Mouse (Mus musculus) neutrophil, adult 5-6 weeks (primary cell): ENCODE results near the gene Nap1l2. TPM values are rescaled to one million over a fixed set of nuclear protein-coding genes. Genes with fewer than 3 reads are reported as not detected.
A peak's percentile ranks its signal among the peaks of the same experiment; 100 is the strongest.

Source experiments
- ATAC-seq: fragments of 151-379, 151-347 bp; 2 replicates; pipeline ENCODE4 v1.8.0; 2017; ENCODE audit warnings: mild to moderate bottlenecking, moderate TSS enrichment; ENCODE audit not compliant: insufficient number of reproducible peaks, poor library complexity, low FRiP score, severe bottlenecking; ENCODE audit errors: extremely low read depth
- total RNA-seq: library from RNA; stranded (forward); fragments of 200-1000 nt; gene quantifications from 2 replicates; pipeline ENCODE4 v1.2.3, GENCODE M21; 2017

Nap1l2 gene
- total RNA-seq: 0.37 and 0.47 TPM in 2 replicates

DNA sequence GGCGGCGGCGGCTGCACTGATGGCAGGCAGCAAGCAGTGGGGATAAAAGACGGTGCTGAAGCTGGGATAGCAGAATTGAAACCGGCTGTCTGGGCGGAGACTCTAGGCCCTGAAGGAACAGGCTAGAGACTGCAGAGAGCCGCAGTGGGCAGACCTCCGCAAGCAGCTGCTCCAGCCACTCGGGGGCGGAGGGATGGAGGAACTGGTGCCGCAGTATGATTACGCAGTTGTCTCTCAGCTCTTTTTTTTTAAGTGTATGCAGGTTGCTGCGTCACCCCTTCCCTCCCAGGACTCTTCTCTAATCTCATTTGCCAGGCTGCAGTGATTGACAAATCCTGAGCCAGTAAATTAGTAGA lies at the start of gene Nap1l2:
Gene Nap1l2, minus strand, starts transcription at position 210 of the 356 bp plus-strand sequence.
- no peak for ATAC-seq

- ATAC-seq: no peak
These were observed 28.8 kb upstream of the Nap1l2 start for GRCm38 (mm10) chrX:103215251-103215650.

DNA sequence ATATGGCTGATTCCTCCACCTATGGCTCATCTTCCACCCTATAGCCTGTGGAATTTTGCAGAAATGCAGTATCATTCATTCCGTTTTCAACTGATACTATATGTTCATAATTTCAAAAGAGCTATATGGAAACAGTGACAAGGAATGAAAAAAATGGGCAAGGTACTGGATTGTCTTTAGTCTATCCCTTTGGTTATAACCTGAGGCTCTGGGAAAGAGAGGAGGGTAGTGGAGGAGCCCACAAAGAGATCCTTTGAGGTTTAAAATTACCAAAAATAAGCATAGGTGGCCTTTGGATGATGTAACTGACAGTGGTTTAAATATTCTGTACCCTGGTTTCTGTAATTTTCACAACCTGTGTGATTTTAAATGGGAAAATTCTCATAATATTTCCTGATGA lies 389 bp upstream of the Nap1l2 start:
- ATAC-seq: no peak

DNA sequence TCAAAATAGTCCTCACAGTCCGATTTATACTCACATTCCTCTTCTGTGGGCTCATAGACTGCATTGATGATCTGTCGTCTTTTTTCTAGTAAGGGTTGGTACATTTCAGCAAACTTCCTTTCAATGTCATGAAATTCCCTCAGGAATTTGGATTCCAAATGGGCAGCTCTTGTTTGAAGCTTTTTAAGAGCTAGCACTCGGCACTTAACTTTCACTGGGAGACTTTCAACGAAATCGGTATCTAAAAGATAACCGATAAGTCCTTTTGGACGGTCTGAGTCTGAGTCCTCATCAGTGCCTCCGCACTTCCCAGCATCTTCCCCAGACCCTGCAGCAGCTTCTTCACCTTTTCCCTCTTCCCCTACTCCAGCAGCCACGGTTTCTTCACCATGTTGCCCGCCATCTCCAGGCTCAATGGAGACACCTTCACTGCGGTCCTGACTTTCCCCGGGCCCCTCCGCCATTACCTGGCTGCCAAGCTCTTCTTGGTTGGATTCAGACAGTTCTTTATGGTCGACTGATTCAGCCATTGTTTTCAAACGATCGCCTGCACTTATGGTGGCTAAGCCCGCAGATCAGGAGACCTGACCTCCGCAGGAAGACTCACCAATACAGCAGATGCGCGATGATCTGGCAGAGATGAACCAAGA lies 534 bp downstream of the Nap1l2 start:
- no peak for ATAC-seq

DNA sequence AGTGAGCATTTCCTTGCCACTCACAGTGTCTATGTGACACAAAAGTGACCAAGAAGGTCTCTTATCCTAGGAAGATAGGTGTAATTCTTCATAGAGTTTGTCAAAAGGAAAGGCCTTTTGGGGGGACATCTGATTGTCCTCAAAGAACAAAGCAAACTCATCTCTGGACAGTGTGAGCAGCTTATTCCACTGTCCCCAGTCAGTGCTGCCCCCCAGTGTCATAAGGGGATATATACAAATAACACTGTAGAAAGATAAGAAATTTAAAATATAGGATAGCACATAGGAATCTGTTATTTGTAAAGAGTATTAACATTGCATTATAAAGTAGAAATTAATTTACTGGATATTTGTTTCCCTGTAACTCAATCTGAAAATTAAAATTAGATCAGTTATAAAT lies 2.9 kb downstream of the Nap1l2 start:
- no peak for ATAC-seq

DNA sequence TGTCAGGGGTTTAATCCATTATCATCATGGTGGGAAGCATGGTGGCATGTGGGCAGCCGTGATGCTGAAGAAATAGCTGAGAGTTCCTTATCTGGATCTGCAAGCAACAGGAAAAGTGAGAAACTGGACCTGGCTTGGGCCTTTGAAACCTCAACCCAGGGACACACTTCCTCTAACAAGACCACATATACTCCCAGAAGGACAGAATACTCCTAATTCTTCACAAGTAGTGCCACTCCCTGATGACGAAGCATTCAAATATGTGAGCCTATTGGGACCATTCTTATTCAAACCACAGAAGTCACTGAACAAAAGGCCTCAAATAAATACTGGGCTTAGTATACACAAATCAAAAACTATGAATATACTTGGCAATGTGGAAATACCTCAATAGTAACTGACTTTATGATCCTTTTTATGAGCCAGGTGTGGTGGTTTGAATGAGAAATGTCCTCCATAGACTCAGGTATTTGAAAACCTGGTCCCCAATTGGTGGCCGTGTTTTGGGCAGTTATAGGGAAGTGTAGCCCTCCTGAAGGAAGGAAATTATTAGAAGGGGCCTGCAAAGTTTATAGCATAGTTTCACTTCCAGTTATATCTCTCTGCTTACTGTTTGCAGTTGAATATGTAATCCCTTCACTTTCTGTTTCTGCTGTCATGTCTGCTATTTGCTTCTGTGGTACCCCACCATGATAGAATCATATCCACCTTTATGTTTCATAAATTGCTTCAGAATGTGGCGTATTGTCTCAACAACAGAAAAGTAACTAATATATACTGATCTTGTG lies 6.5 kb downstream of the Nap1l2 start:
- ATAC-seq: no peak

DNA sequence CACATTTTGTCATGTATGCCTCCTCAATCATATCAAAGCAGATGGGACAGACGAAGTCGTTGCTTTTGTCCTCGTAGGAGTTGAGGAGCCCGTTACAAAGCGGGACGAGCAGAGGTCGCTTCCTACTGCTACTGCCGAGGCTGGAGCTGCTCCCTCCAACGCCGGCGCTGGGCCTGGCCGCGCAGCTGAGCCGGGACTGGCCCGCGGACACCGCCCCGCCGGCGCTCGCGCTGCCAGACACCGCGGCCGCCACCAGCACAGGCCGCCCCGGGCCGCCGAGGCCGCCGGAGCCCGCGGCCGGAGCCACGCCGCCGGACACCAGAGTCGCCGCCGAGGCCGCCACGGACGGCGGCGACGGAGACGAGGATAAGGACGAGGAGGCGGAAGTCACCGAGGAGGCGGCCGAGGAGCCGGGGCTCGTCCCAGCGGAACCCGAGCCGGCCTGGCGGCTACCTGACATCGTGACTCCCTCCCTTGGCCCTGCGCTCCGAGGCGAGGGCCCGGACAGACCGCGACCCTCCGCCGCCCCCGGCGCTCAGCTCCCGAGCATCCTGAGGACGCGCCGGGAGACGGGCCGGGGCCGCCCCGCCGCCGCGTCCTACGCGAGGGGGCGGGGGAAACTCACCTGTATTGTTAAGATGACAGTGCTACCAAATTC lies 21.4 kb downstream of the Nap1l2 start:
- peak; percentile 74 for ATAC-seq

- no peak for ATAC-seq
These were observed 30.3 kb downstream of the Nap1l2 start for GRCm38 (mm10) chrX:103156134-103156533.

DNA sequence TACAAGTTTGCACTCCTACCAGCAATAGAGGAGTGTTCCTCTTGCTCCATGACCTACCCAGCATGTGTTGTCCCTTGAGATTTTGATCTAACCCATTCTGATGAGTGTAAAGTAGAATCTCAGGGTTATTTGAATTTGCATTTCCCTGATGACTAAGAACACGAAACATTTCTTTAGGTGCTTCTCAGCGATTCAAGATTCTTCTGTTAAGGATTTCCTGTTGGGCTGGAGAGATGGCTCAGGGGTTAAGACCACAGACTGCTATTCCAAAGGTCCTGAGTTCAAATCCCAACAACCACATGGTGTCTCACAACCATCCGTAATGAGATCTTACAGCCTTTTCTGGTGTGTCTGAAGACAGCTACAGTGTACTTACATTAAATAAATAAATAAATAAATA lies 47.9 kb downstream of the Nap1l2 start:
- ATAC-seq: no peak

Other genes starting within 250 kb of the Nap1l2 start
- gene Cdx4, start 134.8 kb upstream of the Nap1l2 start, total RNA-seq: not detected in 2 replicates
- 1.2 and 1.4 TPM in 2 replicates for gene Chic1, start 169.8 kb upstream of the Nap1l2 start, total RNA-seq
- gene Tsx, start 227.8 kb upstream of the Nap1l2 start, total RNA-seq: not detected in 2 replicates
- not detected in 2 replicates for gene Gm26992, start 235.4 kb upstream of the Nap1l2 start, total RNA-seq